Mouse (Mus musculus) frontal cortex, adult (tissue): ENCODE results near the gene Mars.

ENCODE experiments used
- ATAC-seq: cut with Nextera tagmentation; 2 replicates; pipeline ENCODE4 v1.9.2; 2017; ENCODE audit warnings: mild to moderate bottlenecking, moderate library complexity, mixed read lengths; ENCODE audit not compliant: low TSS enrichment

The Mars gene

DNA sequence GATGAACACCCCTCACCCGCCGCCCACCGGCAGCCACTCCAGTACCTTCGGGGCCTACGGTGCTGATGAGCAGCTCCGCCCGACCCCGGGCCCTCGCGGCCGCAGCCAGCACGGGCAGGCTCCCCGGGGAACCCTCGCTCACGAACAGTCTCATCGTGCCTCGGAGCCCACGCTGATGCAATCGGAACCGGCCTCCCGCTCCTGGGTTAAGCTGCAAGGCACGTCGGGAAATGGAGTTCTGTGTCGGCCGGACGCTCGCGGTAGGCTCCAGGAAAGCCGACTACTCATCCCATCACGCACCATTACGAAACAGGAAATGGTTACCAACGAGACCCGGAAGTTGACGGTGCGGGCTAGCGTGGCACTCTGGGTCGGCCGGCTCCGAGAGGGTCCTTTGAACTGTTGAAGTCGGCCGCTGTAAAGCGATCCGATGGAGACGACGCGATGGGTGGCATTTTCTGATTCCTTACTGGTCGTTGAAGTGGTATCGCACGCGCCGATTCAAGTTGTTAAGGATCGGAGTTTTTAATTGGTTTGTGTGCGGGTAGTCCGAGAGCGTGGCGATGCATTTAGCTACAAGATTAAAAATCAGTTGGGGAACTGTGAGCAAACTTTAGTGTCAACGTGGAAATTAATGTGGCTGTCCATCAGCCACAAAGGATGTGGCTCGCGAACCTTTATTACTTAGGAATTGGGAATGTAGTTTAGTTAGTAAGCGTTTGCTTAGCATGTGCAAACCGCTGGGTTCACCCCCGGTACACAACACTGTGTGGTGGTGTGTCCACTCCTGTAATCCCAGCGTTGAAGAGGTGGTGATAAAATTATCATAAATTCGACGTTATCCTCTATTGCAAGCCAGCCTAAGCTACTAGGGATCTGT lies at the start of gene Mars:
Mars (minus strand) TSS at position 311 of the 880 bp plus-strand sequence.
- peak; percentile 98 for ATAC-seq

DNA sequence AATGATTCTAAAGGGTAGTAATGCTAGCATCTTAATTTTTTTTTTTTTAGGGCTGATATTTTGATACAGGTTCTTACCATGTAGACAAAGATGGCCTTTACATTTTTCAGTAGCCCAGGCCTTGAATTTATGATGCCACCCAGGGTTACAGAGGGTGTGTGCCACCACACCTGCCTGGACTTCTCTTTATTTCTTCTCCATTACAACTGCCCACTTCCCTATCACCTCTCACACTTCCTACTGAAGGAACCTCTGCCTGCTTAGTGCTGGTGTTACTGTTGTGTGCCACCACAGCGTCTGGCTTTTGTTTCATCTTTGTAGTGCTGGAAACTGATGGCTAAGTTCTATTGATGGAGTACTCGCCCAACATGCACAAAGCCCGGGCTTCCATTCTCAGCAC lies 49.1 kb upstream of the Mars start:
- ATAC-seq, result no peak

DNA sequence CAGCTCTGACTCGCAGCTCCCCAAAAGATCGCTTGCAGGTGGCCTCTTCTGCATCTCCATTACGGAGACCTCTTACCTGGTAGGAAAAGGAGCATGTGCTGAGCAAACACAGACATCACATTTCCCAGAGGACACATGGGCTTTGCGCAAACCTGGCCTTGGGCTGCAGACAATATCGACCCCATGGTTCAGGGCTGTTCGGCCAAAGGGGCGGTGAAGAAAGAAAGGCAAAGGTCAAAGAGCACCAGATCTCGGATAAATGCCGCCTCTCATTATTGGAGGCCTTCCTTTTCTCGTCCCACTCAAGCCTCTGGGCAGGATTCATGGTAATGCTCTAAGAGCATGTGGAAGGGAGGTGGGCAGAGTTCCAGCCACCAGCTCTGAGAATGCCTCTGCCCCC lies 43.8 kb upstream of the Mars start:
- ATAC-seq, result no peak

DNA sequence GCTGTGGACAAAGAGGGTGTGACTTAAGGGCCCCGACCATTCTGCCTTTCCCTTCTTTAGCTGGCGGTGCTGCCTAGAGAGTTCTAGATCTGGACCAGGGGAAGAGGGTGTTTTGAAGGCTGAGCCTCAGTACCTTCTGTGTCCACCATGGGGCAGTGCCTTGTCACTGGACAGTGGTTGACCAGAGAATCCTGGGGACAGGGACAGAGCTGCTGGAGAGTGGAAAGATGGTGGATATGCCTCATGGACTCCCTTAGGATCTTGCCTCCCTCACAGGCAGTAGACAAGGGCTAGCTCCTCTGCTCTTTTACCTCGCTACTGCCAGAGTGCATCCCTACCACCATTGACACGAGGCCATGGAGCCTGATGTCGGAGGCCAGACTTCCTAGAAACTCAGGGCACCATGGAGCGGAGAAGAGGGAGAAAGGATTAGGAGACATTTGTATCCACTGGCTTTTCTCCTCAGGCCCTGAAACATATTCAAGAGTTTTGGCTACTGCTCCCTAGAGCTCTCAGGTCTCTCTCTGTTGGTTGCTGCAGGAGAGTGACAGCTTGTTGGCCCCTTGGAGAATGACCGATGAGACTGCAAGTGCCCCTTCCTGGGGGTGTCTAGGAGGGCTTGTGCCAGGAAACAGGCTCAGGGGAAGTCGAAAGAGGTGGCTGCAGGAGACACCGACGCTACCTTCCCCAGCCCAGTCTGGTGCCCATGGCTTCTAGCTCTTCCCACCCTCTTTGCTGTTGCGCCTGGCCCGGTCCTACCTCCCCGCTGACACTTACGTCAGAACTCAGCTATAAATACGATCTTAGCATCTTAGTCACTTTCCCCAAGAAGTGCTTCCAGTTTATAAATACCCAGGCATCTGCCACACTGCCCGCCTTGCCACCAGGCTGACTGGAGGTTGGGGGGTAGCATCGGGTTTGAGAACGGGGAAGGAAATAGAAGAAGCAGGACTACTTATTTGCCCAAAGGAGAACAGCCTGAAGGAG lies 42.6 kb upstream of the Mars start, which contains the start of gene Inhbe:
Inhbe (minus strand) TSS at position 503 of the 987 bp plus-strand sequence.
- peak; percentile 82 for ATAC-seq

DNA sequence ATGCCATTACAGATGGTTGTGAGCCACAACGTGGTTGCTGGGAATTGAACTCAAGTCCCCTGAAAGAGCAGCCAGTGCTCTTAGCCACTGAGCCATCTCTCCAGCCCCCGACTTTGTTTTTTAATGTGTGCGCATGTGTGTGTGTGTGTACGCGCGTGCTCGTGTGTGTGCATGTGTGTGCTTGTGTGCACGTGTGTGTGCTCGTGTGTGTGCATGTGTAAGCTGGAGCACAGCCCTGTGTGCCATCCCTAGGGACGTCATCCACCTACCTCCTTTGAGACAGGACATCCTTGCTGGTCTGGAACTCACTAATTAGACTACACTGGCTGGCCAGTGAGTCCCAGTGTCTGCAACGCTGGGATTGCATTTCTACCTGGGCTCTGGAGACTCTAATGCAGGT lies 41.2 kb upstream of the Mars start:
- ATAC-seq, result no peak

DNA sequence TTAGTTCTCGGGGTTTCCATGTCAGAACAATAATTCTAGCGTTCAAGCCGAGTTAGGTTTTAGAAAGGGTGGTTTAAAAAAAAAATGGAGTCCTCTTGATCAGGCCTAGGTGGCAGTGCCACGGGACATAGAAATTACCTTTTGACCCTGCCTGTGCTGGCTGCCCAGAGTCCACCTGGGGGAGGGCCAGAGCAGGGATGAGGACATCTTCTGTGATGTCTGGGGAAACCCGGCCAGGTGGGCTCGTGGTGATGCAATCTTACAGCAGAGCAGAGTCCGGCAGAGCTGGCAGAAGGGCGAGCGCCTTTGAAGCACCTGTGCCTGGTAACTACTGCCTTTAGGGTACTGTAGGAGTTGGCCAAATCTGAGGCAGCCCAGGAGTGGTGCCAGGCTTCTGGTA lies 40.6 kb upstream of the Mars start:
- ATAC-seq, result no peak

DNA sequence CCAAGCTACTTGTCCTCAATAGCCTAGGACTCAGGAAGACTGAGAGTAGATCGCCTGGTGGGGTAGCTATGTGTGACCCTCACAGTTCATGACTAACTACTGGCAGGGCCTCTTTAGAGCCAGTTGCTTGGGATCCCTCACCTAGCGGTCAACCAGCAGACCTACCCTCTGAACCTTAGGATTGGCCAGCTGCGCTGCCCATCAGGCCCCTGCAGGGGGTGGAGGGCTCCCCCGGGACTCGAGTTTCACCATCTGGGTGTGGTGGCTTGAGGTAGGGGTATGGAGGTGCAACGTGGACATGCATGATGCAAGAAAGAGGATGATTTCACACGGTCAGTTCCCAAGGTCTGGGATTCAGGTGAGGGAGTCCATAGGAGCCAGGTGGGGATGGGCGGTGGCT lies 40.1 kb upstream of the Mars start:
- ATAC-seq, result no peak

DNA sequence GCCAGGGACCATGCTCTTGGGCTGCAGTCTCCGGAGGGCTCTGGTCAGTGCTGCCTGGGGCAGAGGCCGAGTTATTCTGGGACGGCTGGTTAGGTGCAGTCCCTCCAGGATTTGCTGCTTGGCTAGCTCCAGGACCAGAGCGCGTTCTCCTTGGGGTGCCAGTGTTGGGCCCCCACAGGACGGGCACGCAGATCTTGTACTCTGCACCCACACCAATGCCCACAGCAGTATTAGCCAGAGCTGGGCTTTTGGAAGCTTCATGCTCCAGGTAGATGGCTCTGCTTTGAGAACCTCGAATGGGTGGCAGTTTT lies 39.7 kb upstream of the Mars start:
- ATAC-seq, result no peak

DNA sequence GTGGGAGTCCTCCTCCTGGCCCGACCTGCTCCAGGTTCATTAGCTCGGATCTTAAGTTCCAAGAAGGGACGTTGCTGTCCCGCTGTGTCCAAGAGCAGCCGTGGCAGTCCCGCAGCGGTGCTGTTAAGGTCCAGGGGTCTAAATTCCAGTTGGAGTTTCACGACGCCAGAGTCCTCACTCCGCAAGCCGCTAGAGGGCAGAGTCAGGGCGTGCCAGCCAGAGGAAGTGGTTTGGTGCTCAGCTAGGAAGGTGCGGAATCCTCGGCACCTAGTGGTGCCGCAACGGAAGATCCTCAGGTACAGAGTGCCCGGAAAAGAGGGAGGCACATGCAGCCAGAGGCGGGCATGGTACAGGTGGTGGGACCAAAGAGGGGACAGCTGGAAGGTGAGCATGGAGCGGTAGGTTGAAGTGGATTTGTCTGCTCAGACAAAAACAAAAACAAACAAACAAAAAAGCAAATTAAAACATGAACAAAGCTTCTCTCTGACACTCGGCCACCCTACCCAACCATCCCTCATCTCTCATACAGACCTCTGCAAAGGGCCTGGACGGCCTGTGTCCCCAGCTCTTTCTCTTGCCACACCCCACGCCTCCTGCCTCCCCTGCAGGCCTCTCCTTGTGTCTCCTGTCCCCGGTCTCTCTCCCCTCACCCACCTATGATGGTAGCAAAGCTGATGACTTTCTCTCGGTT lies 39.2 kb upstream of the Mars start:
- ATAC-seq, result peak; percentile 49

DNA sequence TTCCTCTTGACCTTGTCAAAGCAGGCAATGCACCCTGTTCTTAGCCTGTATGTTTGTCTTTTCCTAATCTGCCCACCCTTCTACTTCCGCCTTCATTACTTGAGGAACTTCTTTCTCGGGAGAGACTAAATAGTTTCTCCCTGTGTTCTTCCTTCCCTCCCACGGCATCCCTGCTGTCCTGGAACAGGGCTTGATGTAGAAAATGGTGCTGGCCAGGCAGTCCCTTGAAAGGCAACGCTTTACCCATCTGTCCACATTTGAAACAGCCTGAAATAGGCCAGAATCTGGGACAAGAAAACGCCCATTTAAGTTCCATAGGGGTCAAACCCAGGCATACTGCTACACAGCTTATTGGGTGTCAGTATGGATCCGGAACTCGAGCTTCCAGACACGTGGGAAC lies 38.2 kb upstream of the Mars start:
- ATAC-seq, result peak; percentile 35; the same call in 1 of the 2 replicates

DNA sequence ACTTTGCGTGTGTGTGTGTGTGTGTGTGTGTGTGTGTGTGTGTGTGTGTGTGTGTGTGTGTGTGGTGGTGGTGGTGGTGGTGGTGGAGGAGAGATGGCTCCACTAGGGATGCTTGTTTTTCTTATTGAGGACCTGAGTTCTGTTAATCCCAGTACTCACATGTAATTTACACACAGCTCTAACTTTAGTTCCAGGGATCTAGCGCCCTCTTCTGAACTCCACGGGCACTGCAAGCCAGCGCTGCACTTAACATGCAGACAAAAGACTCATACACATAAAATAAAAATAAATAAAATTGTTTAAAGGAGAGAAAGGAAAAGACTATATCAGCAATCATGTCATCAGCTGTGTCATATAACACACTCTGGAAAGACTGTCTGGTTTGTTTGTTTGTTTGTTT lies 37.4 kb upstream of the Mars start:
- no peak for ATAC-seq

DNA sequence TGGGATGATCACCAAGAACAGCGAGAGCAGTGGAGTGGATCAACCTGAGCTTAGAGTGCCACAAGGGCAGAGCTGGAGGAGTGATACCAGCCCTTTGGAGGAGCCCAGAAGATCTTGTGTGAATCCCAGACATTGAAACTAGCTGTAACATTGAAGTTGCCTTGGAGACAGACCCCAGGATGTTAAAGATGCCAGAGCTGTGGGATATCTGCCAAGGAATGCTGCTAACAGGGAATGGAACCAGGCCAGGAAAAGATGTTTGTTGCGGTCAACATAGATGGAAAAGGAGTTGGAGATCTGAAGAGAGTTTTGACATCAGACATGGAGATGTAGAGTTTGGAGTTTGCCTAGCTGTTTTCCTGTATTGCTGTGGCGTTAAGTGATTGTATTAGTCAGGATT lies 34.6 kb upstream of the Mars start:
- ATAC-seq, result no peak

DNA sequence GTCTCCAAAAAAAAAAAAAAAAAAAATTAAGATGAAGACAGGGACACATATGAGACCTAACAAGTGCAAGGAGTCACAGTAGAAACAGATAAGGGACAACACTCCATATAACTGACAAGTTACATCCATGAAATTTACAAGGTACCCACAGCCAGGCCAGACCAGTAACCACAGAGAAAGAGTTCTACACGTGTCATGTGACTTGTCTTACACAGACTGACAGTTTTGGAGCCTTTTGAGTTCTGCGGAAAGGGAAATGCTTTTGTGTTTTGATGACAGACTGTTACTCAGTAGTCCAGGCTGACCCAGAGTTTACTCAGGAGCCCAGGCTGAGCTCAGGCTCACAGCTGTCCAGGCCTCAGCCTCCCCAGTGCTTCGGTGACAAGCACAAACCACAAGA lies 31.4 kb upstream of the Mars start:
- no peak for ATAC-seq

DNA sequence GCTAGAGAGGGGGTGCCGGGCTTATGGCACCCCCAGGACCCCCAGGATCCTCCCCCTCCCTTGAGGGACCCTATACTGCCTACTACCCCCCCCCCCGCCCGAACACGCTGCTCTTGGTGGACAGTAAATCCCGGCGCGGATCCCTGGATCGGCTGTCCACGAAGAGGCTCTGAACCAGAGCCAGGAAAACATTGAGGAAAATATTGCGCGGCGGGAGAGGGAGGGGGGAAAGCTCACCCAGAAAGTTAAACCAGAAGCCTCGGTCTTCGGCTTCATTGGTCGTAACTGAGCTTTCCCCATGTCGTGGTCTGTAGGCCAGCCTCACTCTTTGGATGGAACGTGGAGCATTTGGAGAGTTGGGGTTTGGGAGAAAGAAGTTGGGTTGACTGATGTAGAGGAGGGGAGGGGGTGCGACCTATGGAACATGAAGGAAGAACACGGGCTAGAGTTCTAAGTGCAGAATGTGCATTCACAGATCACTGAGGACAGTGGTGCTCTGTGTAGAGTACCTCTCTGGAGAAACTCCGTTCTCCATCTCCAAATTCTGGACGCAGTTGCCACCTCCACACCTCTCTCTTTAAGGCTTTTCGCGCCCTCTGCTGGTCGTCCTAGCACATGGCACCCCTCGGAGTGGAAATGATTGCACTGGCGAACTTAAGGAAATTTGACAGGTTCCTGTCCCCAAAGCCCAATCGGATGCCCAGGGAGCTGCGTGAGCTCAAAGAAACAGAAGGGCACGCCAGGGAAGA lies 30.5 kb upstream of the Mars start, which contains the start of gene Gli1:
Gli1 (minus strand) TSS at position 84 of the 749 bp plus-strand sequence.
- ATAC-seq, result peak; percentile 58

DNA sequence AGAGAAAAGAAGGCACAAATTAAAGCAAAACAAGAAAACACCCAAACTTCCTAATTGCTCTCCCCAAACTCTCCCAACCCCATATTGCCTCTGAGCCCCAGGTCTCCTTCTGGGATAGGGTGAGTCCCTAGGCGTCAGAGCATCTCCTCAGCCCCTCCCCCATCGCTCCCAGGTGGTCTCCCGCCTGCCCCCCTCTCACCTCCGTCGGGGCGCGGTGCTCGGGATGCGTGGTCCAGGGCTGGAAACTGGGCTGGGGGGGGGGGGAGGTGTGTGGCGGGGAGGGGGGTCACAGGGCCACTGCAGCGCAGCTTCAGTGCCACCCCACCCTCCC lies 29.7 kb upstream of the Mars start:
- ATAC-seq, result no peak

DNA sequence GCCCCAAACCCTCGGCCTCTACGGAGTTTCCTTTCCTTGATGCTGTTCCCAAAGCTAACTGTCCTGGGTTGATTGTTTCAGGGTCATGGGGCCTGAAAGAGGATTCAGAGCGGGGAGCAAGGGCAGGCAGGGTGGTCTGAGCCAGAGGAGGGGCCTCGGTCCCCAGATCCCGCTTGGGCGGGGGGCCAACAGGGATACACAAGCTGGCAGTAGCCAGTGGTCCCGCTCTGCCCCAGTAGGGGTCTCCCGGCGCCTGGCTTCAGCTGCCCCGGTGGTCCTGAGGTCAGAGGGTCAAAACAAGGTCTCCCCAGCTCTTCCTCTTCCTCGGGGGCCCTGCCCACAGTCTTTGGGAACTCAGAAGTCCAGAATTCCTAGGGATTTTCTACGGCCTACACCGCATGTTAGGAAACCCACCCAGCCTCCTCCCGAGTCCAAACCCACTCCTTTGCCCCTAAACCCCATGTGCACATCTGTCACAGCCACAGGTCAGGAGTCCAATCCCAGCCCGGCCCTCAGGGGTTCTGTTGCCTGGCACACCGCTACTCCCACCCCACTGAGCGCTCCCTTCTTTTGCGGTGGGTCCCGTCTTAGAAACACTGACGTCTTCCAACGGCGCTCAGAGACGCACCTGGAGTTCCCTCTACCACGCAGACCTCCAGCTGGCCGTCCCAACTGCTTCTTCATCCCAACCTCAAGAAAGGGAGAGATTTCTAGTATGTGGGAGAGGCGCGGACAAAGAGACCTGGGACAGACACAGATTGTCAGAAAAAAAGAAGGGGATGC lies 29.2 kb upstream of the Mars start:
- ATAC-seq, result no peak

DNA sequence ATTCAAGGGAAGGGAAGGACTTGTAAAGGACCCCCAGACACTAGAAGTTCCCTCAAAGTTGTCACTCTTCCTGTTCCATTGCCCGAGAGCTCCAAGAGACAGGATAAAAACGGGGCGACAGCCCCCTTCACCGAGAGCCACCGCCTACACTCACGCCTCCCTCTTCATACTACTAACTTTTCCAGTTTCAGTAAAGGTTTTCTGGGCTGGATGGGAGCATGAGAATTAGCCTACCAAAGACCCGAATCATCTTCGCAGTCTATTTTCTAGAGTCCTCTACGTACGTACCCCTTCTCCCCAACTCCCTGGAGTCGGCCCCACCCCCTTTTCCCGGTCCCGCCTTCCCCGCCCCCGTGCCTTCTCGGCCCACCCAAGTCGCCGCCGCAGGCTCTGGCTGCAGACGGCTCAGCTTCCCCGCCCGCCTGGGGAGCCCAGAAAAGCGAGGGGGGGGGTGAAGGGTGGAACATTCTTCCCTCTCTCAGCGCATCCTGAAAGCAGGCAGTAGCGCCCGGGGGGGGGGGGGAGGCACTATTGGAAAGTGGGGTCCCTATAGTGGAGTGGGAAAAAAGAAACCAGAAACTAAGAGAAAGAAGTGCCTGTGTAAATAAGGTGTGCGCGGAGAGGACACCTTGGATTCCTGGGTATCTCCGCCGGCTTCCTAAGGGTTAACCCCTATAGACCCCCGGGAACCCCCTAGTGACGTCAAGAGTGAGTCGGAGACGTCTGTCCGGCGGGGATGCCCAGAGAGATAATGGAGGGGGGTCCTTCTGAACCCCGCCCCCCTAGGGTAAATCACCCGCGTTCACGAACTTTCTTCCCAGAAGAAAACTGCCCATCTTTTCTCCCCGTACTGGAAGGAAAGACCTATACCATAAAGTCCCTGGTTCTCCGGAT lies 28.3 kb upstream of the Mars start:
- no peak for ATAC-seq

DNA sequence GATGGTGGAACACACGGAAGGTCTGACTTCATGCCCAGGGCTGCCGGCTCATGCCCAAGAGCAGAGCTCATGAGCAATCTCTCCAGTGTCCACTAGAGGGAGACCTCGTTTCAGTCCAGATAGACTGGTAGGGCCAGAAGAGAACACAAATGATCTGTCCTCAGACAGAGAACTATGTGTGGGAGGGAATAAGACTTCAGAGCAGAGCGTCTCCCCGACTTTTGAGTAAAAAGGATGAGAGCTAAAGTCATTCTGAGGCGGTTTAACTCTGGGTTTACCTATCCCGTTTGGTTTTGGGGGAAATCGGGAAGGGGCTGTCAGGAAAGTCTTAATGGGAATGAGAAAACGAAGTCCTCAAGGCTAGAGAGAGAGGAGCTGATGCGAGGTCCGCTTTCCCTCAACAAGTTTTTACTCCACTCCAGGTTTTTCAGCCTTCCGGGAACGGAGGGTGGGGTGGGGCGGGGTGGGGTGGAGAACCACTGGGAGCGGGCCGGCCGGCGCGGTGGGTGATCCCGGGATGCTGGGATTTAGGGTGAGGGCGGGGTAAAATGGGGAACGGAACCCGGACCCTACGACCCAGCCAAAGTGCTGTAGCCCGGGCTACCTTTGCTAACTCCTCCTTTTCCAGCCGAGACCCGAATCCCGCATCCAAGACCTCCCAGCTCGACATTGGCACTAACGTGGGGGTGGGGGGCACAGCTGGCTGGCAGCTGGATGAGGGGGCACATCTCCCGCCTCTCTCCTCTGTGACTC lies 27.5 kb upstream of the Mars start:
- ATAC-seq, result peak; percentile 82

DNA sequence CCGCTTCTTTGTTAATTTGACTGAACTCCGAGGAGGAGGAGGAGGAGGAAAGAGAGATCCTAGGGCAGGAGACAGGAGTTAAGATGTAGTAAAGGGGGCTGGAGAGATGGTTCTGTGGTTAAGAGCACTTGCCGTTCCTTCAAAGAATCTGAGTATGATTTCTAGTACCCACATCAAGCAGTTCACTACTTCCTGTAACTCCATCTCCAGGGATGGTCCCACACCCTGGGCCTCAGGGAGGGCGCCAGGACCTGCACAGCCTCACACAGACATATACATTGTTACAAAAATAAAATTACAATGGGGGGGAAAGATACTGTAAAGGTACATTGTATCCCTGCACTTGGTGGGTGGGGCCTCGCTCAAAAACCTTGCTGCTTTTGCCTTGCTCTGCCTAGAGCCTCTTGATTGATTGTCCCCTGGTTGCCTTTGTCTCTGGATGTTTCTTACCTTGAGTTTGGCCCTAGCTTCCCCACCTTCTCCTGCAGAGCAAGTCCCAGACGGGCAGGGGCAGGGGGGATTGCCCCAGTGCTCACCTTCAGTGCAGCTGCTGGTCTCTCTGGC lies 26.0 kb upstream of the Mars start:
- no peak for ATAC-seq
